13 mouse cellular contexts compared by ENCODE assay signal in genomic region chr13:49322169-49322568, GRCm38 (mm10). TPM values are rescaled to one million over a fixed set of nuclear protein-coding genes. Genes with fewer than 3 reads are reported as not detected.
A peak's percentile ranks its signal among the peaks of the same experiment; 100 is the strongest.
DNase-seq lines count a peak whose midpoint lies in the region; ATAC-seq and TF ChIP-seq lines count a peak whose summit lies in the region.
"Had no signal": no experiment of that assay in that cellular context is flagged by ENCODE, and none has a peak within 500 bp of the region (broad histone marks: within the 10 kb centered on the region; RNA-seq: fewer than 3 reads in every experiment).

No protein-coding gene starts in this region.

- H3K79me3 ChIP-seq in C2C12 (ENCODE audit: low read depth) = peaks cover 24% of the 10 kb centered on the region

- no peak for TF ChIP-seq CTCF in liver, postnatal 0 days (IDR thresholded peaks at IDR 0.05; ENCODE audit: low read depth)
- no peak for TF ChIP-seq CTCF in C2C12 (IDR thresholded peaks at IDR 0.05; ENCODE audit: control insufficient read depth, insufficient read depth, insufficient read length)

- no peaks in the 10 kb centered on the region for H3K4me1 ChIP-seq in liver, embryonic 11.5 days (replicated peaks; ENCODE audit: control insufficient read depth, insufficient read depth, low read length)
- 0 out of 2 replicates have a peak, but pooled peaks cover 4% of the 10 kb centered on the region for H3K4me1 ChIP-seq in liver, postnatal 0 days (ENCODE audit: insufficient read depth)
- H3K4me1 ChIP-seq in forebrain, embryonic 13.5 days = peaks cover 34% of the 10 kb centered on the region

- WGBS in liver, embryonic 11.5 days = 54% methylated on average over 5 of the region's 5 CpGs
- WGBS in liver, postnatal 0 days (ENCODE audit: insufficient replicate concordance) = 38% methylated on average over 5 of the region's 5 CpGs
- 87% methylated on average over 5 of the region's 5 CpGs for WGBS in forebrain, embryonic 13.5 days

- H3K9me3 ChIP-seq in liver, embryonic 11.5 days (ENCODE audit: control insufficient read depth, low read length) = no peaks in the 10 kb centered on the region
- H3K9me3 ChIP-seq in liver, postnatal 0 days (ENCODE audit: low read length) = no peaks in the 10 kb centered on the region
- H3K9me3 ChIP-seq in forebrain, embryonic 13.5 days (replicated peaks) = no peaks in the 10 kb centered on the region
- H3K9me3 ChIP-seq: G1E; limb, embryonic 13.5 days had no signal

- no peaks in the 10 kb centered on the region for H3K27me3 ChIP-seq in liver, embryonic 11.5 days (replicated peaks; ENCODE audit: control insufficient read depth, insufficient read depth, low read length)
- no peaks in the 10 kb centered on the region for H3K27me3 ChIP-seq in liver, postnatal 0 days (ENCODE audit: insufficient read depth, low read length)
- H3K27me3 ChIP-seq in C2C12 (ENCODE audit: control insufficient read depth, insufficient read depth, insufficient read length) = no peaks in the 10 kb centered on the region
- H3K27me3 ChIP-seq in forebrain, embryonic 13.5 days = 0 out of 2 replicates have a peak, but pooled peaks cover 6% of the 10 kb centered on the region
- H3K27me3 ChIP-seq: limb, embryonic 13.5 days had no signal

- no peak for TF ChIP-seq EP300 in liver, postnatal 0 days (IDR thresholded peaks at IDR 0.05; ENCODE audit: low read depth)

- no peak overlapping the region for H3K4me2 ChIP-seq in liver, embryonic 11.5 days
- H3K4me2 ChIP-seq in liver, postnatal 0 days (ENCODE audit: low read depth, low read length) = no peak overlapping the region
- H3K4me2 ChIP-seq in forebrain, embryonic 13.5 days = no peak overlapping the region
- H3K4me2 ChIP-seq: limb, embryonic 13.5 days had no signal

- peaks cover 39% of the 10 kb centered on the region for H3K79me2 ChIP-seq in C2C12 (ENCODE audit: control insufficient read depth, insufficient read depth)

- H3K4me3 ChIP-seq in liver, embryonic 11.5 days (ENCODE audit: low read depth, low read length) = no peak overlapping the region
- H3K4me3 ChIP-seq in liver, postnatal 0 days (ENCODE audit: low read depth, low read length) = no peak overlapping the region
- H3K4me3 ChIP-seq in C2C12 (ENCODE audit: insufficient read depth, poor library complexity, severe bottlenecking) = no peak overlapping the region
- H3K4me3 ChIP-seq in forebrain, embryonic 13.5 days = no peak overlapping the region
- H3K4me3 ChIP-seq: limb, embryonic 13.5 days had no signal

- peak overlapping the region; percentile 61 for H3ac ChIP-seq in C2C12 (ENCODE audit: control insufficient read depth, insufficient read length, low read depth)

- H3K9ac ChIP-seq in liver, embryonic 11.5 days (ENCODE audit: low read depth, low read length) = no peak overlapping the region
- H3K9ac ChIP-seq in liver, postnatal 0 days (replicated peaks) = no peak overlapping the region
- H3K9ac ChIP-seq in forebrain, embryonic 13.5 days = no peak overlapping the region
- H3K9ac ChIP-seq: limb, embryonic 13.5 days had no signal

- ATAC-seq in frontal cortex, adult (ENCODE audit: low TSS enrichment) = peak; percentile 24
- ATAC-seq in liver, embryonic 11.5 days (replicated peaks; ENCODE audit: low FRiP score) = 0 out of 2 replicates have a peak, but pooled peaks have one; percentile 29
- ATAC-seq in liver, postnatal 0 days = no peak
- ATAC-seq in megakaryocyte progenitor cell, adult 5-6 weeks (replicated peaks; ENCODE audit: poor library complexity) = peak; percentile 32
- no peak for ATAC-seq in forebrain, embryonic 13.5 days

- no peak for DNase-seq in frontal cortex, postnatal 25 days (ENCODE audit: low spot score in 2 of 2)
- DNase-seq in liver, embryonic 11.5 days (ENCODE audit: low spot score) = no peak
- DNase-seq in liver, postnatal 0 days = no peak
- no peak for DNase-seq in testis, postnatal 14 days (ENCODE audit: low spot score)
- DNase-seq: adrenal gland, postnatal 10 days; cerebellum, adult 9-10 months; kidney, adult 9 months had no signal

- no peaks in the 10 kb centered on the region for H3K36me3 ChIP-seq in liver, embryonic 11.5 days (ENCODE audit: control insufficient read depth, insufficient read depth, low read length)
- no peaks in the 10 kb centered on the region for H3K36me3 ChIP-seq in liver, postnatal 0 days (replicated peaks; ENCODE audit: insufficient read depth, low read length)
- no peaks in the 10 kb centered on the region for H3K36me3 ChIP-seq in C2C12 (ENCODE audit: control insufficient read depth, insufficient read depth)
- H3K36me3 ChIP-seq in forebrain, embryonic 13.5 days (ENCODE audit: poor library complexity, severe bottlenecking) = no peaks in the 10 kb centered on the region
- H3K36me3 ChIP-seq: G1E; limb, embryonic 13.5 days had no signal

- H3K27ac ChIP-seq in liver, embryonic 11.5 days (ENCODE audit: low read depth, low read length) = no peak overlapping the region
- H3K27ac ChIP-seq in liver, postnatal 0 days (ENCODE audit: low read depth) = no peak overlapping the region
- no peak overlapping the region for H3K27ac ChIP-seq in forebrain, embryonic 13.5 days
- H3K27ac ChIP-seq: limb, embryonic 13.5 days had no signal

TF ChIP-seq in C2C12, 6 proteins besides CTCF, POLR2A, EP300 and RAD21:
- TF ChIP-seq MAX (IDR thresholded peaks at IDR 0.05) = peak; percentile 85
- TF ChIP-seq MYOD1 (IDR thresholded peaks at IDR 0.05; ENCODE audit: control insufficient read depth, insufficient read length, low read depth) = no peak
- peak; percentile 78 for TF ChIP-seq FOSL1 (IDR thresholded peaks at IDR 0.05; ENCODE audit: insufficient read depth, low read length, poor library complexity, severe bottlenecking)
- no peak for TF ChIP-seq MYOG (IDR thresholded peaks at IDR 0.05; ENCODE audit: control insufficient read depth, extremely low read depth, insufficient read length)
TF ChIP-seq in C2C12: peak in this region for 2.

RNA-seq across cellular contexts. Expression of gene Fgd3, which starts 2.1 kb away (rescaled TPM):
- polyA plus RNA-seq in liver, embryonic 11.5 days (2014; fragmentation: Nextera tagmentation; extraction: Ambion mirVana) = 0.74 and 0.92 TPM in 2 replicates
- 0.57 and 0.62 TPM in 2 replicates for polyA plus RNA-seq in liver, postnatal 0 days (2015; fragmentation: Nextera tagmentation; extraction: Ambion mirVana)
- polyA plus RNA-seq in C2C12 (2012; fragmentation: generic; extraction: Trizol) = 44.8 TPM
- 3.4 and 4.1 TPM in 2 replicates for total RNA-seq in megakaryocyte progenitor cell, adult 5-6 weeks (2015)
- 8.6 and 9.3 TPM in 2 replicates for total RNA-seq in megakaryocyte progenitor cell, adult 5-6 weeks (2017)
- 3.0 and 3.3 TPM in 2 replicates for polyA plus RNA-seq in forebrain, embryonic 13.5 days (2015; fragmentation: Nextera tagmentation; extraction: Ambion mirVana)

RNA-seq across cellular contexts. Expression of gene Bicd2, which starts 19.2 kb away (rescaled TPM):
- 22.6 TPM in 2 replicates for polyA plus RNA-seq in liver, embryonic 11.5 days (2014; fragmentation: Nextera tagmentation; extraction: Ambion mirVana)
- 4.9 and 5.8 TPM in 2 replicates for polyA plus RNA-seq in liver, postnatal 0 days (2015; fragmentation: Nextera tagmentation; extraction: Ambion mirVana)
- polyA plus RNA-seq in C2C12 (2012; fragmentation: generic; extraction: Trizol) = 42.9 TPM
- 9.7 and 10.9 TPM in 2 replicates for total RNA-seq in megakaryocyte progenitor cell, adult 5-6 weeks (2015)
- total RNA-seq in megakaryocyte progenitor cell, adult 5-6 weeks (2017) = 17.1 and 21.5 TPM in 2 replicates
- polyA plus RNA-seq in forebrain, embryonic 13.5 days (2015; fragmentation: Nextera tagmentation; extraction: Ambion mirVana) = 24.8 and 26.7 TPM in 2 replicates

Comparison
In these comparisons a context has a peak if more than half of its experiments do, and no peak if none do; other contexts are left out.
1. ATAC-seq: peak in frontal cortex, adult (single experiment), liver, embryonic 11.5 days (single experiment) and megakaryocyte progenitor cell, adult 5-6 weeks (single experiment); none in liver, postnatal 0 days (single experiment) and forebrain, embryonic 13.5 days (single experiment).
2. RNA of gene Fgd3, which starts 2.1 kb away (polyA plus RNA-seq): 44.8 TPM in C2C12 (single experiment); 3.0 to 3.3 TPM in forebrain, embryonic 13.5 days, 0.74 to 0.92 TPM in liver, embryonic 11.5 days and 0.57 to 0.62 TPM in liver, postnatal 0 days; every median in the first group is over 10 times any median in the second.